Mouse (Mus musculus) heart, embryonic 10.5 days (tissue): ENCODE data around the gene Trpm3. TPM values are rescaled to one million over a fixed set of nuclear protein-coding genes. Genes with fewer than 3 reads are reported as not detected.
"Not testable (repeated sequence)": the region's sequence is repeated elsewhere in the genome, so short reads cannot be mapped to it uniquely, and the experiment has no call there.

ENCODE experiments used
- DNase-seq: peaks from one replicate; pipeline ENCODE4 v3.0.0-alpha.2; 2017; ENCODE audit warnings: low spot score
- H3K27ac ChIP-seq: fragments of 300-500 bp; sonication (generic); 2 replicates; pipeline ENCODE4 v1.5.1; 2016; ENCODE audit warnings: mild to moderate bottlenecking
- H3K27me3 ChIP-seq: fragments of 300-500 bp; sonication (generic); 2 replicates; pipeline ENCODE4 v1.6.1; 2016; ENCODE audit warnings: mild to moderate bottlenecking; ENCODE audit not compliant: poor library complexity, insufficient read depth, severe bottlenecking
- H3K36me3 ChIP-seq: fragments of 300-500 bp; sonication (generic); 2 replicates; pipeline ENCODE4 v1.6.1; 2016; ENCODE audit warnings: mild to moderate bottlenecking, moderate library complexity
- H3K4me1 ChIP-seq: fragments of 300-500 bp; sonication (generic); 2 replicates; pipeline ENCODE4 v1.6.1; 2016; ENCODE audit warnings: mild to moderate bottlenecking
- H3K4me3 ChIP-seq: fragments of 300-500 bp; sonication (generic); 2 replicates; pipeline ENCODE4 v1.5.1; 2016; ENCODE audit warnings: mild to moderate bottlenecking, moderate library complexity
- H3K9me3 ChIP-seq: fragments of 300-500 bp; sonication (generic); 2 replicates; pipeline ENCODE4 v1.6.1; 2016; ENCODE audit warnings: mild to moderate bottlenecking, moderate library complexity
- WGBS: fragments of 180-500 bp; shearing (Covaris S2); methylation state at CpG from one replicate; pipeline ENCODE4 v1.1.7; 2016; 5-methylcytosine and 5-hydroxymethylcytosine counted together
- polyA plus RNA-seq: library from polyadenylated mRNA; unstranded; fragments of >200 nt; fragmentation: Nextera tagmentation; extraction: Ambion mirVana; gene quantifications from 2 replicates; pipeline ENCODE4 v1.2.1, GENCODE M21; 2016

The Trpm3 gene
- polyA plus RNA-seq, 1 experiment from 2014 or later = 1.7 TPM

- Histone ChIP-seq H3K27ac (no peak overlapping the region), H3K36me3 (no peaks in the 10 kb centered on the region), H3K9me3 (no peaks in the 10 kb centered on the region), H3K4me3 (no peak overlapping the region), H3K27me3 (no peaks in the 10 kb centered on the region), H3K4me1 (no peaks in the 10 kb centered on the region)
- DNase-seq = no peak
- WGBS = 61% methylated on average over 6 of the region's 6 CpGs
These were observed 702.5 kb downstream of the Trpm3 start for GRCm38 (mm10) chr19:22841081-22842040.

GRCm38 (mm10) chr19:22842697-22843096 is 703.9 kb downstream of the Trpm3 start:
- no peaks in the 10 kb centered on the region for H3K36me3 ChIP-seq
- H3K27me3 ChIP-seq = no peaks in the 10 kb centered on the region
- no peak for DNase-seq
- no peak overlapping the region for H3K27ac ChIP-seq
- no peaks in the 10 kb centered on the region for H3K4me1 ChIP-seq
- H3K4me3 ChIP-seq = no peak overlapping the region
- 91% methylated on average over 2 of the region's 2 CpGs for WGBS
- H3K9me3 ChIP-seq = no peaks in the 10 kb centered on the region

- WGBS = 73% methylated on average over 12 of the region's 12 CpGs
- Histone ChIP-seq H3K27ac (no peak overlapping the region), H3K27me3 (no peaks in the 10 kb centered on the region), H3K4me1 (no peaks in the 10 kb centered on the region), H3K36me3 (no peaks in the 10 kb centered on the region), H3K9me3 (no peaks in the 10 kb centered on the region), H3K4me3 (no peak overlapping the region)
- DNase-seq = no peak
These were observed 708.9 kb downstream of the Trpm3 start for GRCm38 (mm10) chr19:22847696-22848095.

- Histone ChIP-seq H3K4me3 (no peak overlapping the region), H3K27ac (no peak overlapping the region), H3K4me1 (no peaks in the 10 kb centered on the region), H3K27me3 (no peaks in the 10 kb centered on the region), H3K9me3 (no peaks in the 10 kb centered on the region), H3K36me3 (no peaks in the 10 kb centered on the region)
- 65% methylated on average over 1 of the region's 1 CpGs for WGBS
- DNase-seq = no peak
These were observed 709.4 kb downstream of the Trpm3 start for GRCm38 (mm10) chr19:22848251-22848650.

- Histone ChIP-seq H3K27ac (no peak overlapping the region), H3K36me3 (no peaks in the 10 kb centered on the region), H3K4me3 (no peak overlapping the region), H3K4me1 (no peaks in the 10 kb centered on the region), H3K27me3 (no peaks in the 10 kb centered on the region), H3K9me3 (no peaks in the 10 kb centered on the region)
- no peak for DNase-seq
- WGBS = 78% methylated on average over 7 of the region's 7 CpGs
These were observed 710.1 kb downstream of the Trpm3 start for GRCm38 (mm10) chr19:22848783-22849576.

GRCm38 (mm10) chr19:22851423-22851822 is 712.6 kb downstream of the Trpm3 start:
- H3K4me1 ChIP-seq, H3K9me3 ChIP-seq, H3K27ac ChIP-seq, H3K4me3 ChIP-seq, H3K36me3 ChIP-seq, H3K27me3 ChIP-seq, DNase-seq: not testable (repeated sequence)
- 69% methylated on average over 5 of the region's 5 CpGs for WGBS

- Histone ChIP-seq H3K27me3 (no peaks in the 10 kb centered on the region), H3K27ac (no peak overlapping the region), H3K4me3 (no peak overlapping the region), H3K36me3 (no peaks in the 10 kb centered on the region), H3K4me1 (no peaks in the 10 kb centered on the region), H3K9me3 (no peaks in the 10 kb centered on the region)
- no peak for DNase-seq
- WGBS = 92% methylated on average over 4 of the region's 4 CpGs
These were observed 720.8 kb downstream of the Trpm3 start for GRCm38 (mm10) chr19:22859644-22860043.

- H3K27me3 ChIP-seq = no peaks in the 10 kb centered on the region
- WGBS = 83% methylated on average over 5 of the region's 5 CpGs
These were observed 728.6 kb downstream of the Trpm3 start for GRCm38 (mm10) chr19:22867456-22867855.

GRCm38 (mm10) chr19:22869853-22870252 is 731.0 kb downstream of the Trpm3 start:
- Histone ChIP-seq H3K4me3 (no peak overlapping the region), H3K27me3 (no peaks in the 10 kb centered on the region), H3K9me3 (no peaks in the 10 kb centered on the region), H3K4me1 (no peaks in the 10 kb centered on the region), H3K36me3 (no peaks in the 10 kb centered on the region), H3K27ac (no peak overlapping the region)
- no peak for DNase-seq
- 75% methylated on average over 2 of the region's 2 CpGs for WGBS

More at GRCm38 (mm10) chr19:22867456-22867855, 728.6 kb downstream of the Trpm3 start:
- Histone ChIP-seq H3K4me3 (no peak overlapping the region), H3K36me3 (no peaks in the 10 kb centered on the region), H3K27ac (no peak overlapping the region), H3K9me3 (no peaks in the 10 kb centered on the region), H3K4me1 (no peaks in the 10 kb centered on the region)
- no peak for DNase-seq

- Histone ChIP-seq H3K9me3 (no peaks in the 10 kb centered on the region), H3K4me3 (no peak overlapping the region), H3K27me3 (no peaks in the 10 kb centered on the region), H3K36me3 (no peaks in the 10 kb centered on the region), H3K4me1 (no peaks in the 10 kb centered on the region), H3K27ac (no peak overlapping the region)
- DNase-seq = no peak
- WGBS = 73% methylated on average over 5 of the region's 5 CpGs
These were observed 733.6 kb downstream of the Trpm3 start for GRCm38 (mm10) chr19:22872456-22872855.

- WGBS = 72% methylated on average over 1 of the region's 1 CpGs
- Histone ChIP-seq H3K36me3 (no peaks in the 10 kb centered on the region), H3K27ac (no peak overlapping the region), H3K4me3 (no peak overlapping the region), H3K4me1 (no peaks in the 10 kb centered on the region), H3K27me3 (no peaks in the 10 kb centered on the region), H3K9me3 (no peaks in the 10 kb centered on the region)
- DNase-seq = no peak
These were observed 741.4 kb downstream of the Trpm3 start for GRCm38 (mm10) chr19:22880199-22880598.

- no peaks in the 10 kb centered on the region for H3K9me3 ChIP-seq
- no peak overlapping the region for H3K4me3 ChIP-seq
- H3K36me3 ChIP-seq = no peaks in the 10 kb centered on the region
- DNase-seq = no peak
- no peak overlapping the region for H3K27ac ChIP-seq
- H3K27me3 ChIP-seq = no peaks in the 10 kb centered on the region
- H3K4me1 ChIP-seq = no peaks in the 10 kb centered on the region
- 76% methylated on average over 3 of the region's 3 CpGs for WGBS
These were observed 743.8 kb downstream of the Trpm3 start for GRCm38 (mm10) chr19:22882670-22883111.

GRCm38 (mm10) chr19:22883154-22883553 is 744.3 kb downstream of the Trpm3 start:
- DNase-seq = no peak
- Histone ChIP-seq H3K27ac (no peak overlapping the region), H3K36me3 (no peaks in the 10 kb centered on the region), H3K27me3 (no peaks in the 10 kb centered on the region), H3K4me1 (no peaks in the 10 kb centered on the region), H3K9me3 (no peaks in the 10 kb centered on the region), H3K4me3 (no peak overlapping the region)
- WGBS = 81% methylated on average over 7 of the region's 7 CpGs
